Mouse (Mus musculus) cerebellum, adult 9-10 months (tissue): ENCODE data around the gene Cstad.

Experiments used
- DNase-seq: peaks from one replicate; pipeline ENCODE4 v3.0.0; 2022

Cstad gene

GRCm38 (mm10) chr2:30594641-30595379, at the start of gene Cstad:
TSS of gene Cstad (plus strand) at chr2:30595040.
- DNase-seq = peak; percentile 92

- DNase-seq = no peak
These were observed 49.1 kb upstream of the Cstad start for GRCm38 (mm10) chr2:30545706-30546105.

GRCm38 (mm10) chr2:30546219-30546618, 48.6 kb upstream of the Cstad start:
- DNase-seq = no peak

- DNase-seq = no peak
These were observed 47.2 kb upstream of the Cstad start for GRCm38 (mm10) chr2:30547455-30548217.

GRCm38 (mm10) chr2:30551579-30551978, 43.3 kb upstream of the Cstad start:
- DNase-seq = no peak

GRCm38 (mm10) chr2:30553851-30554540, 40.8 kb upstream of the Cstad start:
- peak; percentile 82 for DNase-seq

GRCm38 (mm10) chr2:30555257-30555656, 39.6 kb upstream of the Cstad start:
- DNase-seq = no peak

- DNase-seq = no peak
These were observed 38.3 kb upstream of the Cstad start for GRCm38 (mm10) chr2:30556495-30556894.

- no peak for DNase-seq
These were observed 35.3 kb upstream of the Cstad start for GRCm38 (mm10) chr2:30559552-30559951.

GRCm38 (mm10) chr2:30562553-30562952, 32.3 kb upstream of the Cstad start:
- no peak for DNase-seq

GRCm38 (mm10) chr2:30571647-30572046, 23.2 kb upstream of the Cstad start:
- no peak for DNase-seq

- DNase-seq = no peak
These were observed 21.3 kb upstream of the Cstad start for GRCm38 (mm10) chr2:30573522-30573921.

- DNase-seq = no peak
These were observed 17.8 kb upstream of the Cstad start for GRCm38 (mm10) chr2:30577010-30577409.

- no peak for DNase-seq
These were observed 16.8 kb upstream of the Cstad start for GRCm38 (mm10) chr2:30578006-30578405.

- no peak for DNase-seq
These were observed 7.7 kb upstream of the Cstad start for GRCm38 (mm10) chr2:30587161-30587560.

- DNase-seq = no peak
These were observed 7.2 kb upstream of the Cstad start for GRCm38 (mm10) chr2:30587671-30588070.

GRCm38 (mm10) chr2:30588985-30589511, 5.8 kb upstream of the Cstad start:
- DNase-seq = no peak

GRCm38 (mm10) chr2:30589781-30590180, 5.1 kb upstream of the Cstad start:
- no peak for DNase-seq

GRCm38 (mm10) chr2:30590909-30591308, 3.9 kb upstream of the Cstad start:
- DNase-seq = peak; percentile 84

GRCm38 (mm10) chr2:30592391-30592790, 2.4 kb upstream of the Cstad start:
- no peak for DNase-seq

GRCm38 (mm10) chr2:30592951-30593350, 1.9 kb upstream of the Cstad start:
- no peak for DNase-seq

GRCm38 (mm10) chr2:30593636-30594310, 1.1 kb upstream of the Cstad start:
- DNase-seq = peak; percentile 50

GRCm38 (mm10) chr2:30595796-30596195, 956 bp downstream of the Cstad start:
- no peak for DNase-seq
